Mouse (Mus musculus): ENCODE measurements around the gene Necab2. TPM values are rescaled to one million over a fixed set of nuclear protein-coding genes. Genes with fewer than 3 reads are reported as not detected.

The Necab2 gene
- polyA plus RNA-seq, 1 experiment = not detected

DNA sequence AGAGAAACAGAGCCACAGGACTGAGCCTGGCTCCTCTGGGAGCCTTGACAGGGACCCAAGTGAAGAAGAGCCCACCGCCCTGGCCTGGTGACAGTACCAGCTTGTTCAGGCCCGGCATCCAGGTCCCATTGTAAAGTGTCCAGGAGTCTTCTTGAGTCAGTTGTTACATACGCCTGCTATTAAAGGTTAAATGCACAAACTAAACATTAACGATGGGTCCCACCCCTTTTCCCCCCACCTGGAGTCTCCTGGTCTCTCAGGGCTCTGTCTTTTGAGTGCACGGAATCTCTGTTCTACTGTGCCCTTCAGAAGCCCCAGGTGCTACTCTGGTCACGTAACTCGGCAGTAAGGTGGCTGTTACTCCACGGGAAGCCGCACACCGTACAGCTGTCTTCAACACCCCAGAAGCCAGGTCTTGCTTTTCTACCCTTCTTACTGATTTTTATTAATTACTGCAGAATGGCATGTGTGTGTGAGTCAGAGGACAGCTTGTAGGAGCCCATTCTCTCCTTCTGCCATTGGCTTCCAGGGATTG, 22.3 kb upstream of the Necab2 start:
- no peak for TF ChIP-seq GATA1 (IDR thresholded peaks at IDR 0.05; ENCODE audit: low read length)

DNA sequence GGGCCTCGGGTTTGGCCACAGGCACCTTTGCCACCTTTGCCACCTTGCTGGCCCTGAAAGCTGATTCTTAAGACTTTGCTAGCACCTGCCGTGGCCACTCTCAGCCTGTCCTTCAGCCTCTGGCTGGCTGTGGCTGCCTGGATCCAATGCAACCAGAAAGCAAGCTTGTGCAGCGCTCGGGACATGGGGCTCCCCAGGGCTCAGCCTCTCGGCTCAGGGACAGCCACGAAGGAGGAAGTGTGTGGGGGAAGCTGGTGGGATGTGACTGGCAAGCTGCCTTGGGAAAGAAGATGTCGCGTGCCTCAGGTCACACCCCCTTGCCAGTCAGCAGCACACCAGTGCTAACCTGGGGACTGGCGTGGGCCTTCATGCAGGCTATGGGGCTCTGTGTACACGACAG, 21.8 kb upstream of the Necab2 start:
- no peak for TF ChIP-seq GATA1 (IDR thresholded peaks at IDR 0.05; ENCODE audit: low read length)

DNA sequence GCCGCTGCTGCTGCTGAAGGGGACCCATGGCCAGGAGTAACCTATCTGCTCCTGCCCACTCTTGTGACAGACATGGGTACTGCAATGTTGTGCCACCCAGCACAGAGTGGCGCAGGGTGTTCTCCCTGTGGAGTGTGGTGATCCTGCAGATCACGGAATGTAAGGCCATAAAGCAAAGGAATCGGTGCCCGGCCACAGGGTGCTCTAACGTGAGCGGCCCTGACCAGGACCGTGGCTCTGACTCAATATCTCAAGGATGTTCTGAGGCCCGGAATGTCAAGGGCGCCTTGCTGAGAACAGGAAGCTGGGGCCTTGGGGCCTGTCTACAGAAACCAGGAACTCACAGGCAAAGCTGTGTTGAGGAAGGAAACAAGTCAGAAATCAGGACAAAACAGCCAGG, 21.0 kb upstream of the Necab2 start:
- no peak for TF ChIP-seq GATA1 (IDR thresholded peaks at IDR 0.05; ENCODE audit: low read length)

DNA sequence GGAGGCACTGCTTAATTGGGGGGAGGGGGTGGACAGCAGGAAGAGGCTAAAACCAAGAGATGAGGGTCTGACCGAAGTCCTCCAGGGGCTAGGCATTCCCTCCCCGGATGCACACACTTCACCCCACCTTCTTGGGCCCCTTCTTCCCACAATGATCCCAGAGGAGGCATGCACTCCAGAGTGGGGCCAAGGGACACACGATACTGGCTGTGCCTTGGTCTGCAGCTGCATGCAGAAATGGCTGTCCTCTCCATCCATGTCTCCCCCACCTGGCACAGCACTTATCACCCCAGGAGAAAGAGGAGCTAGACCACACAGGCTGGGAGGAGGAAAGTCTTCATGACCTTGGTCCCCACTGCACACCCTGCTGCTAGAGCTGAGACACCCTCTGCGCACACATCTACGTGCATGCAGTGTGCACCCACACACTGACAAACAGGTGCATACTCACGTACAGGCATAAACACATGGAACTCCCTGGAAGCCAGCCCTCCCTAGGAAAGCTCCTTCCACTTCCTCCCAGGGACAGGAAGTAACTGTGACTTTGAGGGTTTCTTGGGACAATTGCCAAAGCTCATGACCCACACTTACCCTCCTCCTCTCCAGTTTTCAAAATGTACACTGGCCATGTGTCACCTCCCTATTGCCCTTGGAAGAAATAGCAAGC, 20.3 kb upstream of the Necab2 start:
- TF ChIP-seq GATA1 (IDR thresholded peaks at IDR 0.05; ENCODE audit: low read length) = no peak

DNA sequence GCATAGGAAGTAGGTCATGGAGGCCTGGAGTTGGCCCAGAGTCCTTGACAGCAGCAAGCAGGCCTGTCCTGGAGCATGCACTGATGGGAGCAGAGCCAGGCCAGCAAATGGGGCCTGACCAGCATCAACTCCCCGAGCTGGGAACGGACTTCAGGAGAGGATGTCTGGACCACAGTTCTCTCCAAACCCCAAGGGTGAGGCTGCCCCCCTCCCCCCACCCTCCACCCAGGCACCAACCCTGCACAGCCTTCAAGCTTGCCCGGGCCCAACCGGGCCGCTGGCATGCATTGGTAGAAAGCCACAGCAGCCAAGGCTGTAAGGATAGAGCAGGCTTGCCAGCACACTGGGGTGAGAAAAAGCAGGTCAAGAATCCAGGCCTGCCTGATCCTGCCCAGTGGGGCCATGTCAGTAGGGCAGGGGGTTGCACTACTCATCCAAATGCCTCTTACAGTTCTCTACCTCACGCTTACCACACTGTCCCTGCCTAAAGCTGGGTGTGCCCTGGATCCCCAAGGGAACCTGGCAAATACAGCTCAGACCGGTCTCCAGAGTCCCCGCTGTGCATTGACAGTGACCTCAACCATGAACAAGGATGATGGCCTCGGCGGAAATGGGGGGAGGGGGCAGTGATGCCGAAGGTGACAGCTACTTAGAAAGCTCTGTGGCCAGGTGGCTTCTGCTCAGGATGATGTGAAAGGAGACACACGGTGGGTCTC, 18.7 kb upstream of the Necab2 start:
- no peak for TF ChIP-seq GATA1 (IDR thresholded peaks at IDR 0.05; ENCODE audit: low read length)

DNA sequence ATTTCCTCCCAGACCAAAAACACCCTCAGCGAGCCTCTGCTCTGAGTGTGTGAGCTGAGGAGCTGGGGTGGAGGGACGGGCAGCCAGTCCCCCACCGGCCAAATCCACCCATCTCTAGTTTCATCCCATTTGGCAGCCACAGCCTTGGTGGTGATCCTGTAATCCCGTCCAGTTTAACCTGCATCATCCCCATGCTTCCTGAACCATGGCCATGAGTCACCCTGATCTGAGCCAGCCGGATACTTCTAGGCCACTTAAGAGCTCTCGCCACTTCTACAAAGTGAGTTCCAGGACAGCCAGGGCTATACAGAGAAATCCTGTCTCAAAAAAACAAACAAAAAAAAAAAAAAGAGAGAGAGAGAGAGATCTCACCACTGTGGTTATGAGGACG, 18.2 kb upstream of the Necab2 start:
- TF ChIP-seq GATA1 (IDR thresholded peaks at IDR 0.05; ENCODE audit: low read length) = no peak

DNA sequence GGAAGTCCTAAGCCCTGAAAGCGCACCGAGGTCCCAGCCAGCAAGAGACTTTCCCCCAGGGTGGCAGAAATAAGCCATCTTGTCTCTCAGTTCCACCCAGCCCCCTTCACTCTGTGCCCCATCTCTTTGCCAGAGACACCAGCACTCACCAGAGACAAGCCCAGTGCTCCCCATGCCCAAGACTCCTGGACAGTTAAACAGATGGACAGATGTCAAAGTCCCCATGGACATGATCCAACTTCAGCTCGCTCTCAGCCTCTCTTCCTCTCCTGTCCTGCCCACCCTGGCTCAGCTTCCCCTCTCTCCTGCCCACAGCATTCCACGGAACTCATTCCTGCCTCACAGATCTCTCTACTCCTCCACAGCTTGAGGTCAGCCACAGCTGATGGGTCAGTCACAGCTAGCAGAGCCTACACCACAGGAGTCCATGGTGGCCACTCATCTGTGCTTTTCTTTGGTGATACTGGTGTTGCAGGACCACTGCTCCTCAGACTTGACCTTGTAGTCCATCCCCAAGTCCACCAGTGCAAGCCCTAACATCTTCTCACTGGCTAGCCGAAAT, 17.7 kb upstream of the Necab2 start:
- TF ChIP-seq GATA1 (IDR thresholded peaks at IDR 0.05; ENCODE audit: low read length) = no peak

DNA sequence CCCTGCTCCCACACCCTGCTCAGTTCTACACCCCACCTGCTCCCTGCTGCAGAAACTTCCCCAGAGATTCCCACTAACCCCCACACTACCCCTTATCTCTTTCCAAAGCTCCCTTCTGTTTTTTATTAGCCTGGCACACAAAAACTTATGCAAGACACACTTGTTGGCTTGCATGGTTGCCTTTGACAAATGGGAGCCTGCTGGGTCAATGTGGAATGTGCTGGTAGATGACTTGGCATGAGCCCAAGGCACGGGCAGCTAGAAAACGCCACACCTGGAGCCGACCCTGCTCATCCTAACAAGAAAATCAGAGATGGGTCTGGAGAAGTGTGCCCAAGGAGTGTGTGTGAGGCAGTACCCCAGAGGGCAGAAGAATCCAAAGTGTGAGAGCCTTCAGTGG, 17.0 kb upstream of the Necab2 start:
- no peak for TF ChIP-seq GATA1 (IDR thresholded peaks at IDR 0.05; ENCODE audit: low read length)

DNA sequence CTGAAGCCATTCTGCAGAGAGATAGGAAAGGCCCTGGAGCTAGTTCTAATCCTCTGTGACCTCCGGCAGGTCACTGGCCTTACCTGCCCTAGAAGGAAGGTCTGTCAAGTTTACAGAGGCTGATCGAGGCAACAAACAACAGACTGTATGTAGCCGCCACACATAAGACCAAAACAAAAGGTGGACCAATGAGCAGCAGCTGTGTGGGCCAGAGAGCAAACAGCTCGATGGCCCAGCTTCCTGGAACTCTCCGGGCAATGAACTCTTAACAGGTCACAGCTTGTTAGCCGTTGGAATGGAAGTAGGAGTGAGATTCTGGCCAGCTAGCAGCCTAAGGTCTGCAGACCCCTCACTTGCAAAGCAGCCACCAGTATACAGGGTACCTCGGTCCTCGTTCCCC, 16.3 kb upstream of the Necab2 start:
- no peak for TF ChIP-seq GATA1 (IDR thresholded peaks at IDR 0.05; ENCODE audit: low read length)

DNA sequence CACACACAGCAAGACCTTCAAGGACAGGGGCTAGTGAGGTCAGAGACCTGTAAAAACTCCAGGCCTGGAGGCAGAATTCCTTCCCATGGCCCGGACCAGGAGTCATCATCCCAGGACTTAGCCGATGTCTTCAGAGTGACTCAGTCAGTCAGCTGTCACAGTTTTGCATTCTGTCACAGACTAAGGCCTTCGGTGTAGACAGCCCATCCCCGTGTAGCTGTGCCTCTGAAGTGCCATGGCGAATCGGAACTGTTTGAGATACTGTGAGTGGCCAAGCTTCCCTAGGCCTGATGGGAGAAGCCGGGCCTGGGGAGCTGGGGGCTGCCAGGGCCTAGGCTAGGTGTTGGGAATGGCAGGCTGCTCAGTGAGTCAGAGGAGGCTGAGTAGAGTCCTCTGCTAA, 15.8 kb upstream of the Necab2 start:
- no peak for TF ChIP-seq GATA1 (IDR thresholded peaks at IDR 0.05; ENCODE audit: low read length)

DNA sequence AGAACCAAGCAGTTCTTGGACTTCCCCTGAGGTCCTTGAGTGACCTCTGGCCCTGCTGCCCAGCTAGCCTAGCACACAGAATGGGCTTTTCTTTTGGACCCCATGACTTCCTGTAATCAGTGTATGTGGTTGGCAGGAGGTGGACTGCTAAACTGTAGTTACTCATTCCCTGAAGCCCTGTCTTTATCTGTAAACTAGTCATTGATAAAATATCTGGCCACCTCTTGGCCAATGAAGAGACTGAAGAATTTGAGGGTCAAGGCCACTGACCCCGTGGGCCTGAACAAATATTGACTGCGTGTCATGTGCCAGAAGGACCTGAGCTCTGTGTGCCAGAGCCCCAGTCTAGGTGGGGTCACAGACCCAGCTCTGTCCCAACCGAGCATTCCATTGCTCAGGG, 14.1 kb upstream of the Necab2 start:
- no peak for TF ChIP-seq GATA1 (IDR thresholded peaks at IDR 0.05; ENCODE audit: low read length)

DNA sequence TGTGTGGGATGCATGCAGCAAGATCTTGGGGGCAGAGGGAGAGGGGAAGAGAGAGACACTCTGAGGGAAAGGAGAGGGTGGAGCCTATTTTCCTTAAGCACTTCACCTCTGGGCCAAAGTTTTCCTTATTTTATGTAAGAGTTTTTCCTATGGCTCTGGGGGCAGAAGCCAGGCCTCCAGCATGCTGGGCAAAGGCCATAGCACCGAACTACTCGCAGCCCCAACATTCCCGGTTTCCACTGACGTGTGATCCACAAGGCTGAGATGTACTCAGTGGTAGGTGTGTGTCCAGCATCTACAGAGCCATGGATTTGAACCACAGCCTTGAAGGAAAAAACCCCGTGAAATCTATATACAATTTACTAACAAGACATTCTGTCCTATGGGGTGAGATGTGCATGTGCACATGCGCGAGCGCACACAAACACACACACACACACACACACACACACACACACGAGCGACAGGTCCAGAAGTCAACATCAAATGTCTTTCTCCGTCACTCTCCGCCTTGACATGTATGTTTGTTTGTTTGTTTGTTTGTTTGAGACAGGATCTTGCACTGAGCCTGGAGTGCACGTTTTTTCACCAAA, 12.8 kb upstream of the Necab2 start, which contains the start of gene Osgin1:
TSS of gene Osgin1 (plus strand) at position 543 of the 593 bp plus-strand sequence.
- no peak for TF ChIP-seq GATA1 (IDR thresholded peaks at IDR 0.05; ENCODE audit: low read length)

DNA sequence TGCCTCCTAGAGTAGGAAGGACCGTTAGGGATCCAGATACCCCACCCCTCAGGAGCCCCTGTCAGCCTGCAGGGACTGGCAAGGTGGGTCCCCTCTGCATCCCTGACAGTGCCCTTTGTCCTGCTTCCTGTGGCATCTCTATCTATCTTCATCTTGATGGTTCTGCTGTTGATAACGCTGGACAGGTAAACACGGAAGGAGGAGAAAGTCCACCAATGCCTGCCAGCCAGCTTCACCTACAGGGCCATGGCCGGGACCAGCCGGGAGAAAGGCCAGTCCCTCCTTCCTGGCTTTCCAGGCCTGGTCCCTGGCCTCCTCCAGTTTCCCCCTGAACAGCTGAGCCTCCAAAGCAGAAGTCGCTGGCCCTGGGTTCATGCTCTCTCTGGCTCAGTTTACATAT, 11.9 kb upstream of the Necab2 start:
- no peak for TF ChIP-seq GATA1 (IDR thresholded peaks at IDR 0.05; ENCODE audit: low read length)

DNA sequence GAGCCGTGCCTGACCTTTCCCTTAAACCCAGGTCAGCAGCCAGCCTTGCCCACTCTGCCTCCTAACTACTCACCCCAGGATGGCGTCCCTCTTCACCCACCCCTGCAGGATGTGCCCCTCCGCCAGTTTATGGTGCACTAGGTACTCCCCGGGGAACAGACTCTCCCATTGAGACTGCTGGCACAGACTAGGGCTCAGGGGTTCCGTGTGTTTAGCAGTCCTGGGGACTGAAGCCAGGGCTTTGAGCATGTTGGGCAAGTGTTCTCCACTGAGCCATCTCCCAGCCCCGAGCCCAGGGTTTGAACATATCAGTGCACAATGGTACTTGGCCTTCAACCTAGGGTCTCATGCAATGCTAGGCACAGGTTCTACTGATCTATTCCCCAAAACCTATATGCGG, 11.0 kb upstream of the Necab2 start:
- no peak for TF ChIP-seq GATA1 (IDR thresholded peaks at IDR 0.05; ENCODE audit: low read length)

DNA sequence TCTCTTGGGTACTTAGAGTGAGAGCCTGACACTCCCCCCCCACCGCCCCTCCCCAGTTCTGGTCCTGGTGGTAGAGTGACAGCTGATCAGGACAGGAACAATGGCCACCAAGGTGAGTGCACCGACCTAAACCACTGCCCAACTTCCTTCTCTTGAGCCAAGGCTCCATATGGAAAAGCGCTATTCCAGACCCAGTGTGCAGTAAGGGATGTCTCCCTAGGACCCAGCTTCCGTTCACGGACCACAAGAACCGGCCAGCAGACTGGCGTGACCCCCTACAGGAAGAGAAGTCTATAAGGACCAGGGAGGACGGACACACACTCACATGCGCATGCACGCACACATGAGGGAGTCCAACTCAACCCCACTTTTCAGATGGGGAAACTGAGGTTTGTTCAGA, 10.2 kb upstream of the Necab2 start:
- TF ChIP-seq GATA1 (IDR thresholded peaks at IDR 0.05; ENCODE audit: low read length) = no peak

DNA sequence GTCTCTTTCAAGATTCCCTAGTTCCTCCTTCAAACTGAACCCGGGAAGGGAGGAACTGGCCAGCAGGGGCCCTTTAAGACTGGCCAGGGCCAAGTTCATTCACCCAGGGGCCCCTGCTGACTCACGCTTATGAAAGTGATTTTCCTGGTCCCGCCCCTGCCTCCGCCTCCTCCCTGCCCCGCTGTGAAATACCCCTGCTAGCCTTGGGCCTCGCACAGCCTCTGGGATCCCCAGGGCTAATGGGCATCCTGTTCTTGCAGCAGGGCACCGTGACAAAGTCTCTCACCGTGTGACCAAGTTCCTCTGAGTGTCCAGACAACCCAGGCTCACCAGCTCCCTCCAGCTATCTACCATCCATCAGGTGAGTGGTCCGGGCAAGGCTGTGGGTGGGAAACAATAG, 9.6 kb upstream of the Necab2 start:
- TF ChIP-seq GATA1 (IDR thresholded peaks at IDR 0.05; ENCODE audit: low read length) = no peak
